Mouse (Mus musculus) forebrain, embryonic 13.5 days (tissue): ENCODE results near the gene Gm17428. TPM values are rescaled to one million over a fixed set of nuclear protein-coding genes. Genes with fewer than 3 reads are reported as not detected.
"Not testable (repeated sequence)": the region's sequence is repeated elsewhere in the genome, so short reads cannot be mapped to it uniquely, and the experiment has no call there.

Source experiments
- ATAC-seq: fragments of 200-750 bp; cut with Nextera tagmentation; 2 replicates; pipeline ENCODE4 v1.8.0; 2017
- H3K27ac ChIP-seq: fragments of 300-500 bp; sonication (generic); 2 replicates; pipeline ENCODE4 v1.5.1; 2015; ENCODE audit warnings: inconsistent platforms, mild to moderate bottlenecking, moderate library complexity
- H3K27me3 ChIP-seq: fragments of 300-500 bp; sonication (generic); 2 replicates; pipeline ENCODE4 v1.6.1; 2015; ENCODE audit warnings: mild to moderate bottlenecking, inconsistent platforms
- H3K36me3 ChIP-seq: fragments of 300-500 bp; sonication (generic); 2 replicates; pipeline ENCODE4 v1.6.1; 2015; ENCODE audit warnings: mild to moderate bottlenecking, inconsistent platforms; ENCODE audit not compliant: poor library complexity, severe bottlenecking
- H3K4me1 ChIP-seq: fragments of 300-500 bp; sonication (generic); 2 replicates; pipeline ENCODE4 v1.6.1; 2015; ENCODE audit warnings: inconsistent platforms
- H3K4me2 ChIP-seq: fragments of 300-500 bp; sonication (generic); 2 replicates; pipeline ENCODE4 v1.6.1; 2015; ENCODE audit warnings: inconsistent platforms, mild to moderate bottlenecking, moderate library complexity
- H3K4me3 ChIP-seq: fragments of 300-500 bp; sonication (generic); 2 replicates; pipeline ENCODE4 v1.5.1; 2015; ENCODE audit warnings: mild to moderate bottlenecking, inconsistent platforms
- H3K9ac ChIP-seq: fragments of 300-500 bp; sonication (generic); 2 replicates; pipeline ENCODE4 v1.6.1; 2015; ENCODE audit warnings: mild to moderate bottlenecking, inconsistent platforms
- H3K9me3 ChIP-seq: fragments of 300-500 bp; sonication (generic); replicated peaks from 2 replicates; pipeline ENCODE4 v1.6.1; 2016; ENCODE audit warnings: inconsistent platforms
- WGBS: fragments of 180-500 bp; shearing (Covaris S2); methylation state at CpG from one replicate; pipeline ENCODE4 v1.1.7; 2015; 5-methylcytosine and 5-hydroxymethylcytosine counted together
- polyA plus RNA-seq: library from polyadenylated mRNA; unstranded; fragments of >200 nt; fragmentation: Nextera tagmentation; extraction: Ambion mirVana; gene quantifications from 2 replicates; pipeline ENCODE4 v1.2.1, GENCODE M21; 2015

Gene Gm17428
- polyA plus RNA-seq, 1 experiment from 2014 or later: not detected

- Histone ChIP-seq H3K27ac (no peak overlapping the region), H3K4me3 (no peak overlapping the region), H3K36me3 (no peaks in the 10 kb centered on the region), H3K9me3 (no peaks in the 10 kb centered on the region), H3K4me1 (no peaks in the 10 kb centered on the region), H3K9ac (no peak overlapping the region), H3K4me2 (no peak overlapping the region), H3K27me3 (no peaks in the 10 kb centered on the region)
- no peak for ATAC-seq
- WGBS: 91% methylated on average over 9 of the region's 9 CpGs
These were observed 20.2 kb upstream of the Gm17428 start for GRCm38 (mm10) chr14:54956533-54956932.

DNA sequence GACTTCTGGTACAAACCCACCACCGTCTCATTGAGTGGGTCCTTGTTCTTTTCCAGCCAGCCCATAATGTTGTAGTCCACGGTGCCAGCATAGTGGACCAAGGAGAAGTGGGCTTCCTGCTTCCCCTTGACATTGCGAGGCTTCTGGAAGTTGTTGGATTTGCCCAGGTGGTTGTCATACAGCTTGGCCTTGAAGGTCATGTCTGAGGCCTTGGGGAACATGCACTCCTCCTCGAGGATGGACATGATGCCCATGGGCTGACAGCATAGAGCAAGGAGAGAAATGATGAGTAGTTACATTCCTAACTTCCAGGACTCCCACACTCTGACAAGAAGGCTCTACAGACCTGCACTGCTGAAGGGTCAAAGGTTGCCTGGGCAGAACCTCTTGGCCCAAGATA, 18.2 kb upstream of the Gm17428 start:
- H3K4me3 ChIP-seq: no peak overlapping the region
- H3K4me1 ChIP-seq: no peaks in the 10 kb centered on the region
- no peak overlapping the region for H3K27ac ChIP-seq
- H3K9ac ChIP-seq: no peak overlapping the region
- no peaks in the 10 kb centered on the region for H3K27me3 ChIP-seq
- no peak overlapping the region for H3K4me2 ChIP-seq
- no peaks in the 10 kb centered on the region for H3K9me3 ChIP-seq
- 80% methylated on average over 4 of the region's 4 CpGs for WGBS
- H3K36me3 ChIP-seq: no peaks in the 10 kb centered on the region
- no peak for ATAC-seq

- Histone ChIP-seq H3K27me3 (no peaks in the 10 kb centered on the region), H3K36me3 (no peaks in the 10 kb centered on the region), H3K4me1 (no peaks in the 10 kb centered on the region), H3K4me3 (no peak overlapping the region), H3K9me3 (no peaks in the 10 kb centered on the region), H3K4me2 (no peak overlapping the region), H3K9ac (no peak overlapping the region), H3K27ac (no peak overlapping the region)
- WGBS: 87% methylated on average over 3 of the region's 3 CpGs
- ATAC-seq: no peak
These were observed 17.5 kb upstream of the Gm17428 start for GRCm38 (mm10) chr14:54959197-54959596.

- H3K4me1 ChIP-seq, H3K36me3 ChIP-seq, ATAC-seq, H3K4me3 ChIP-seq, H3K27ac ChIP-seq, H3K9ac ChIP-seq, H3K9me3 ChIP-seq, H3K27me3 ChIP-seq, H3K4me2 ChIP-seq: not testable (repeated sequence)
- 94% methylated on average over 12 of the region's 12 CpGs for WGBS
These were observed 16.7 kb upstream of the Gm17428 start for GRCm38 (mm10) chr14:54959853-54960613.

GRCm38 (mm10) chr14:54960769-54961168, 16.0 kb upstream of the Gm17428 start:
- ATAC-seq: no peak
- no peaks in the 10 kb centered on the region for H3K36me3 ChIP-seq
- no peaks in the 10 kb centered on the region for H3K4me1 ChIP-seq
- H3K9ac ChIP-seq: no peak overlapping the region
- H3K27ac ChIP-seq: no peak overlapping the region
- H3K27me3 ChIP-seq: no peaks in the 10 kb centered on the region
- no peaks in the 10 kb centered on the region for H3K9me3 ChIP-seq
- 73% methylated on average over 10 of the region's 10 CpGs for WGBS
- H3K4me2 ChIP-seq: no peak overlapping the region
- H3K4me3 ChIP-seq: no peak overlapping the region

- ATAC-seq: no peak
- Histone ChIP-seq H3K36me3 (no peaks in the 10 kb centered on the region), H3K4me2 (no peak overlapping the region), H3K9ac (no peak overlapping the region), H3K4me3 (no peak overlapping the region), H3K27ac (no peak overlapping the region), H3K27me3 (no peaks in the 10 kb centered on the region), H3K9me3 (no peaks in the 10 kb centered on the region), H3K4me1 (no peaks in the 10 kb centered on the region)
- WGBS: 85% methylated on average over 5 of the region's 5 CpGs
These were observed 15.2 kb upstream of the Gm17428 start for GRCm38 (mm10) chr14:54961487-54961886.

GRCm38 (mm10) chr14:54962714-54963113, 14.0 kb upstream of the Gm17428 start:
- Histone ChIP-seq H3K27me3 (no peaks in the 10 kb centered on the region), H3K9me3 (no peaks in the 10 kb centered on the region), H3K4me1 (no peaks in the 10 kb centered on the region), H3K9ac (no peak overlapping the region), H3K4me2 (no peak overlapping the region), H3K27ac (no peak overlapping the region), H3K36me3 (no peaks in the 10 kb centered on the region), H3K4me3 (no peak overlapping the region)
- no peak for ATAC-seq
- 88% methylated on average over 7 of the region's 7 CpGs for WGBS

DNA sequence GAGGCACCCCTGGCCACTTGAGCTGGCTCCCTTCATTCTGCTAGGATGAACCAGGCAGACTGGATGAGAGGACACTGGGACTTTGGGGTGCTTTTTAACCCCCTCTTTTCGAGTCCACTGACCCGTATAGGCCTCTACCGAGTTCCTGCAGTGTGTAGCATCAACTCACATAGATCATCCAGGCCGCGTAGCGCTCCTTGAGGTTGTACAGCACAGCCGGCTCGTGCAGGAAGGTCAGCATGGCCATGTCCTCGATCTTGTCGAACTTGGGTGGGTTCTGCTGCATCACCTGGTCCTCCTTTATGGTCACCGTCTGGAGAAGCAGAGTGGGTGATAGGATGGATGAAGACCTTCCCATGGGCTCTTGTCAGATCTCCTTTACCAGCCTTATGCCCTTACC, 13.0 kb upstream of the Gm17428 start:
- 88% methylated on average over 11 of the region's 11 CpGs for WGBS

DNA sequence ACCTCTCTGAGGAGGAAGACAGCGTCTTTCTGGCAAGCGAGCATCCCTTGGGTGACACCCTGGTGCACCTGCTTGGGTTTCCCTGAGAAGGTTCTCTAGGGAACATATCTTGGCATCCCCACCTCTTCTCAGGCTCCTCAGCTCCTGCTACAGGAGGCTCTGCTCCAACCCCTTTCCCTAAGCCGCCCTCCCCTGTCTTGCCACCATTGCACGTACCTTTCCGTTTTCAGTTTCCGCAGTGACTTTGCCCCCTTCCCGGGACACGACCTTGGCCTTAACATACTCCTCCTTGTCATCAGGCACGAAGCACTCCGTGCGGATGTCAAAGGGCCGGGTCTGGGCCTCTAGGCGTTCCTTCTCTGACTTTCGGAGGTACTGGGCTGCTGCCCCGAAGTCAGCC, 11.7 kb upstream of the Gm17428 start:
- H3K9ac ChIP-seq: no peak overlapping the region
- no peak overlapping the region for H3K4me3 ChIP-seq
- H3K4me2 ChIP-seq: no peak overlapping the region
- no peaks in the 10 kb centered on the region for H3K27me3 ChIP-seq
- H3K36me3 ChIP-seq: no peaks in the 10 kb centered on the region
- no peaks in the 10 kb centered on the region for H3K4me1 ChIP-seq
- WGBS: 91% methylated on average over 15 of the region's 15 CpGs
- H3K9me3 ChIP-seq: no peaks in the 10 kb centered on the region
- no peak overlapping the region for H3K27ac ChIP-seq
- no peak for ATAC-seq

More for the DNA sequence above, 13.0 kb upstream of the Gm17428 start:
- ATAC-seq: no peak
- Histone ChIP-seq H3K36me3 (no peaks in the 10 kb centered on the region), H3K4me1 (no peaks in the 10 kb centered on the region), H3K9me3 (no peaks in the 10 kb centered on the region), H3K27me3 (no peaks in the 10 kb centered on the region), H3K9ac (no peak overlapping the region), H3K27ac (no peak overlapping the region), H3K4me3 (no peak overlapping the region), H3K4me2 (no peak overlapping the region)

DNA sequence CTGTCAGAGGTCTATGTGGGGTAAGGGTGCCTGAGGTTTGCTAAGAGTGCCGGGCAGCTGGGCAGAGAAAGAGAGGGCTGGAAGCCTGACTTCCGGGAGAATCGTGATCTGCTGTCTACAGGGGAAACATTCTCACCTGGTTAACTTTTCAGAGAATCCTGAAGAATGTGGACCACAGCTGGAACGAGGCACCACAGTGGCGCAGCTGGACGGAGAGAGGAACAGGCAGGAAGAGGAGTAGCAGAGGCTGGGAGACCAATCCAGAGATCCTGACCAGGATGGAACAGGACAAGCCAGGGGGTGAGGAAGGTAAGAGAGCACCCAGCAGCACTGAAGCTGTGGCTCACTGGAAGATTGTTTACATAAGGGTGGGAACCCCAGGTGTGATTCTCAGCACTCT, 11.1 kb upstream of the Gm17428 start:
- no peak overlapping the region for H3K9ac ChIP-seq
- no peak overlapping the region for H3K27ac ChIP-seq
- H3K9me3 ChIP-seq: no peaks in the 10 kb centered on the region
- no peaks in the 10 kb centered on the region for H3K36me3 ChIP-seq
- H3K27me3 ChIP-seq: no peaks in the 10 kb centered on the region
- no peak overlapping the region for H3K4me2 ChIP-seq
- 84% methylated on average over 6 of the region's 6 CpGs for WGBS
- no peak for ATAC-seq
- H3K4me1 ChIP-seq: no peaks in the 10 kb centered on the region
- no peak overlapping the region for H3K4me3 ChIP-seq

- Histone ChIP-seq H3K27me3 (no peaks in the 10 kb centered on the region), H3K4me1 (no peaks in the 10 kb centered on the region), H3K9ac (no peak within 1 kb of the TSS), H3K36me3 (no peaks in the 10 kb centered on the region), H3K4me3 (no peak within 1 kb of the TSS), H3K27ac (no peak within 1 kb of the TSS), H3K9me3 (no peaks in the 10 kb centered on the region), H3K4me2 (no peak within 1 kb of the TSS)
- WGBS: 75% methylated on average over 7 of the region's 7 CpGs
- no peak for ATAC-seq
These were observed 10.3 kb upstream of the Gm17428 start, which contains the start of gene Myh6 for GRCm38 (mm10) chr14:54966320-54966977. TSS of gene Myh6 (minus strand) at chr14:54966927.

DNA sequence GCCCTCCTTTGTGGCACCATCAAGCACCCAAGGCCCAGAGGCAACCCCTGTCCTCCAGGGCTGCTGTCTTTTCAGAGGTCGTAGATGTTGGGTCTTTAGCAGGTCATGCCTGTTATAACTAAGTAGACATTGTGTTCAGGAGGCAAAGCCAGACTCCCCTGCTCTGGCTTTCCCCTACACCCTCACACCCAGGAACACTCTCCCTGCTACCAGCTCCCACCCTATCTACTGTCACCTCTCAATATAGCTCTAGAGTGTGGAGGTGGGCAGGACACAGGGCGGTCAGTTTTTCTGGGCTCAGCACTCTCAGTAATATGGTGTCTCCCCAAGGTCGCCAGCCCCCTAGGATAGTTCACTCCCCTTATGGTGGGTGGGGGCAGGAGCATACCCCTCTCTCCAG, 8.9 kb upstream of the Gm17428 start:
- Histone ChIP-seq H3K27me3 (no peaks in the 10 kb centered on the region), H3K4me3 (no peak overlapping the region), H3K4me1 (no peaks in the 10 kb centered on the region), H3K9ac (no peak overlapping the region), H3K36me3 (no peaks in the 10 kb centered on the region), H3K9me3 (no peaks in the 10 kb centered on the region), H3K27ac (no peak overlapping the region), H3K4me2 (no peak overlapping the region)
- no peak for ATAC-seq
- 91% methylated on average over 3 of the region's 3 CpGs for WGBS

GRCm38 (mm10) chr14:54968344-54968743, 8.4 kb upstream of the Gm17428 start:
- H3K4me2 ChIP-seq: no peak overlapping the region
- H3K27ac ChIP-seq: no peak overlapping the region
- H3K4me1 ChIP-seq: 0 out of 2 replicates have a peak, but pooled peaks cover 1% of the 10 kb centered on the region
- H3K9me3 ChIP-seq: no peaks in the 10 kb centered on the region
- no peak for ATAC-seq
- no peaks in the 10 kb centered on the region for H3K36me3 ChIP-seq
- no peak overlapping the region for H3K4me3 ChIP-seq
- no peak overlapping the region for H3K9ac ChIP-seq
- no peaks in the 10 kb centered on the region for H3K27me3 ChIP-seq
